In the genomic region with DNA sequence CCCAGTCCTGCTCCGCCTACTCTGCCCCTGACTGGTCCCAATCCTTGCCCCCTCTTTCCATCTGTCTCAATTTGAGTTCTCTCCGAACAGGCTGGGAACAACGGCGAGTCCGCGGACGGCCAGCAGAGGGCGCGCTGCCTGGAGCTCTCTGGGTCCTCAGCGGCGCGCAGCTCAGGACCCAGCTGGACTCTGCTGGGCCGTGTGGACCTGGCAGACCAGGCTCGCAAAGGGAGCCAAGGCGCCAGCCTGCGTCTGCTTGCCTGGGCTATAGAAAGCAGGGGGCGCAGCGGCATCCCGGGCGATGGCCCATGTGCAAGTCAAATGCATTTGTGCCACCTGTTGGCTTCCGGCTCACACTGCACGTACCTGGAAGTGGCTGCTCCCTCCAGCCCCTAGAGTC, we compare ENCODE assay signal across 8 mouse cellular contexts.
DNase-seq lines count a peak whose midpoint lies in the region; ATAC-seq lines count a peak whose summit lies in the region.

No protein-coding gene starts in this region.

- H3K4me3 ChIP-seq in forebrain, embryonic 12.5 days (replicated peaks), result peak overlapping the region; percentile 29
- H3K4me3 ChIP-seq in heart, embryonic 15.5 days, result peak overlapping the region; percentile 24
- no peak overlapping the region for H3K4me3 ChIP-seq in liver, embryonic 12.5 days
- H3K4me3 ChIP-seq in neural tube, embryonic 12.5 days, result peak overlapping the region; percentile 16; the same call in 1 of the 2 replicates

- peaks cover 11% of the 10 kb centered on the region; the same call in 1 of the 2 replicates for H3K27me3 ChIP-seq in forebrain, embryonic 12.5 days
- no peaks in the 10 kb centered on the region for H3K27me3 ChIP-seq in heart, embryonic 15.5 days
- H3K27me3 ChIP-seq in liver, embryonic 12.5 days (replicated peaks), result peaks cover 9% of the 10 kb centered on the region
- peaks cover 6% of the 10 kb centered on the region; the same call in 1 of the 2 replicates for H3K27me3 ChIP-seq in neural tube, embryonic 12.5 days (replicated peaks)

- 0 out of 2 replicates have a peak overlapping the region, but pooled peaks have one; percentile 33 for H3K9ac ChIP-seq in forebrain, embryonic 12.5 days
- H3K9ac ChIP-seq in heart, embryonic 15.5 days, result 0 out of 2 replicates have a peak overlapping the region, but pooled peaks have one; percentile 22
- no peak overlapping the region for H3K9ac ChIP-seq in liver, embryonic 12.5 days
- no peak overlapping the region for H3K9ac ChIP-seq in neural tube, embryonic 12.5 days

- peak; percentile 97 for ATAC-seq in forebrain, embryonic 12.5 days (ENCODE audit: low FRiP score)
- peak; percentile 96 for ATAC-seq in heart, embryonic 15.5 days (replicated peaks; ENCODE audit: insufficient number of reproducible peaks, insufficient read depth, low FRiP score, low read depth)
- ATAC-seq in liver, embryonic 12.5 days, result peak; percentile 52; the same call in 1 of the 2 replicates
- ATAC-seq in neural tube, embryonic 12.5 days (ENCODE audit: low FRiP score, low read depth), result peak; percentile 96

- no peaks in the 10 kb centered on the region for H3K36me3 ChIP-seq in forebrain, embryonic 12.5 days (replicated peaks)
- no peaks in the 10 kb centered on the region for H3K36me3 ChIP-seq in heart, embryonic 15.5 days
- H3K36me3 ChIP-seq in liver, embryonic 12.5 days, result no peaks in the 10 kb centered on the region
- no peaks in the 10 kb centered on the region for H3K36me3 ChIP-seq in neural tube, embryonic 12.5 days

- DNase-seq in CD4-positive, CD25-positive, alpha-beta regulatory T cell, adult 2 months (ENCODE audit: low read depth, low spot score), result peak; percentile 49
- peak; percentile 8 for DNase-seq in c-Kit-positive CD71-positive TER-119-negative erythroid progenitor cells, embryonic 14.5 days (ENCODE audit: low read depth)
- peak; percentile 91 for DNase-seq in kidney, postnatal 14 days
- peak; percentile 91 for DNase-seq in testis, postnatal 10 days (ENCODE audit: low spot score)

- no peaks in the 10 kb centered on the region for H3K9me3 ChIP-seq in forebrain, embryonic 12.5 days
- no peaks in the 10 kb centered on the region for H3K9me3 ChIP-seq in heart, embryonic 15.5 days (replicated peaks)
- H3K9me3 ChIP-seq in liver, embryonic 12.5 days (replicated peaks), result no peaks in the 10 kb centered on the region
- no peaks in the 10 kb centered on the region for H3K9me3 ChIP-seq in neural tube, embryonic 12.5 days

- under 1% methylated on average over 22 of the region's 22 CpGs for WGBS in forebrain, embryonic 12.5 days
- WGBS in heart, embryonic 15.5 days, result under 1% methylated on average over 22 of the region's 22 CpGs
- 4% methylated on average over 22 of the region's 22 CpGs for WGBS in liver, embryonic 12.5 days (ENCODE audit: insufficient replicate concordance)
- 1% methylated on average over 22 of the region's 22 CpGs for WGBS in neural tube, embryonic 12.5 days

- peak overlapping the region; percentile 56 for H3K4me2 ChIP-seq in forebrain, embryonic 12.5 days
- H3K4me2 ChIP-seq in heart, embryonic 15.5 days, result peak overlapping the region; percentile 59
- H3K4me2 ChIP-seq in liver, embryonic 12.5 days, result peak overlapping the region; percentile 60
- peak overlapping the region; percentile 57 for H3K4me2 ChIP-seq in neural tube, embryonic 12.5 days (replicated peaks)

- no peak overlapping the region for H3K27ac ChIP-seq in forebrain, embryonic 12.5 days
- H3K27ac ChIP-seq in heart, embryonic 15.5 days, result no peak overlapping the region
- H3K27ac ChIP-seq in liver, embryonic 12.5 days, result no peak overlapping the region
- no peak overlapping the region for H3K27ac ChIP-seq in neural tube, embryonic 12.5 days

- H3K4me1 ChIP-seq in forebrain, embryonic 12.5 days, result peaks cover 9% of the 10 kb centered on the region
- peaks cover 9% of the 10 kb centered on the region for H3K4me1 ChIP-seq in heart, embryonic 15.5 days (replicated peaks)
- H3K4me1 ChIP-seq in liver, embryonic 12.5 days, result no peaks in the 10 kb centered on the region
- H3K4me1 ChIP-seq in neural tube, embryonic 12.5 days, result peaks cover 12% of the 10 kb centered on the region

Comparison
In these comparisons a context has a peak if more than half of its experiments do, and no peak if none do; other contexts are left out.
1. DNase-seq: peak in every context shown above with its lines; median percentile 91 in kidney, postnatal 14 days; 91 in testis, postnatal 10 days; 49 in CD4-positive, CD25-positive, alpha-beta regulatory T cell, adult 2 months; 8 in c-Kit-positive CD71-positive TER-119-negative erythroid progenitor cells, embryonic 14.5 days.
2. H3K9ac ChIP-seq: peak in forebrain, embryonic 12.5 days (single experiment) and heart, embryonic 15.5 days (single experiment); none in liver, embryonic 12.5 days (single experiment) and neural tube, embryonic 12.5 days (single experiment).
3. Peak in every context shown above with its lines, with median percentiles within 50 percentile points of each other: ATAC-seq and H3K4me2 ChIP-seq.